ENCODE assay signal across 22 mouse cellular contexts in the genomic region with DNA sequence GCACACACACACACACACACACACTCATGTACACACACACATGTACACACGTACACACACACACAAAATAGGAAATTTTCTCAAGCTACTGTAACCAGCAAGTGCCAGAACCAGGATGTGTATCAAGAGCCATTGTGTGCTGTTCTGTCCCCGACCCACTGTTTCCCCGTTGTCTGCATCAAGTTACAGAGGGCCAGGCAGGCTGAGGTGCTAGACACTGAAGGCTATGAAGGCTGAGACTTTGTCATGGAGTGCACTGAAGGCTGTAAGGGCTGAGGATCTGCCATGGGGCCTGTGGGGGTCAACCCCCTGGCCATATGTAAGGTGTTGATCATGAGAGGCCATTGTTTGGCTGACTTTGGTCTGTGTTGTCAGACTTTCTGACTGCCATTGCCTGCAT. TPM values are rescaled to one million over a fixed set of nuclear protein-coding genes. Genes with fewer than 3 reads are reported as not detected.
A peak's percentile ranks its signal among the peaks of the same experiment; 100 is the strongest.
DNase-seq lines count a peak whose midpoint lies in the region; ATAC-seq and TF ChIP-seq lines count a peak whose summit lies in the region.
"Had no signal": no experiment of that assay in that cellular context is flagged by ENCODE, and none has a peak within 500 bp of the region (broad histone marks: within the 10 kb centered on the region; RNA-seq: fewer than 3 reads in every experiment).

No protein-coding gene starts in this region.

- no peak for ATAC-seq in forebrain, embryonic 11.5 days (replicated peaks; ENCODE audit: low FRiP score)
- no peak for ATAC-seq in hindbrain, embryonic 12.5 days (ENCODE audit: low FRiP score)
- no peak for ATAC-seq in kidney, postnatal 0 days (replicated peaks; ENCODE audit: low FRiP score, low read depth)
- no peak for ATAC-seq in midbrain, embryonic 12.5 days (ENCODE audit: low FRiP score, low read depth)
- no peak for ATAC-seq in midbrain, embryonic 15.5 days (replicated peaks)
- ATAC-seq: CD4-positive, CD25-positive, alpha-beta regulatory T cell, adult 4 months; hindbrain, embryonic 16.5 days had no signal

- no peak overlapping the region for H3K9ac ChIP-seq in forebrain, embryonic 11.5 days (ENCODE audit: low read length)
- H3K9ac ChIP-seq in hindbrain, embryonic 12.5 days: no peak overlapping the region
- H3K9ac ChIP-seq in kidney, postnatal 0 days (ENCODE audit: low read depth, low read length): no peak overlapping the region
- H3K9ac ChIP-seq in midbrain, embryonic 12.5 days (replicated peaks): no peak overlapping the region
- H3K9ac ChIP-seq in midbrain, embryonic 15.5 days: no peak overlapping the region
- H3K9ac ChIP-seq: embryonic facial prominence, embryonic 15.5 days; forebrain, embryonic 15.5 days; heart, embryonic 12.5 days had no signal

- no peak for DNase-seq in forebrain, embryonic 10.5 days (ENCODE audit: extremely low spot score, low spot score)
- DNase-seq in forebrain, embryonic 11.5 days (ENCODE audit: low spot score): no peak
- no peak for DNase-seq in hindbrain, embryonic 10.5 days (ENCODE audit: low spot score)
- no peak for DNase-seq in kidney, postnatal 0 days (ENCODE audit: low spot score)
- DNase-seq in kidney, postnatal 14 days: no peak
- DNase-seq: adrenal gland, adult 8-10 months; adrenal gland, postnatal 36 days; B cell, adult 2 months; cerebellum, adult 2 months; cerebellum, postnatal 10 days; gastrocnemius, postnatal 10 days; heart, adult 18-20 months had no signal

- H3K36me3 ChIP-seq in forebrain, embryonic 10.5 days (replicated peaks): no peaks in the 10 kb centered on the region
- H3K36me3 ChIP-seq in forebrain, embryonic 11.5 days (ENCODE audit: control insufficient read depth, insufficient read depth, low read length): no peaks in the 10 kb centered on the region
- H3K36me3 ChIP-seq in hindbrain, embryonic 10.5 days: no peaks in the 10 kb centered on the region
- H3K36me3 ChIP-seq in hindbrain, embryonic 12.5 days: no peaks in the 10 kb centered on the region
- H3K36me3 ChIP-seq in kidney, postnatal 0 days (ENCODE audit: insufficient read depth, low read length): no peaks in the 10 kb centered on the region
- H3K36me3 ChIP-seq in midbrain, embryonic 12.5 days: no peaks in the 10 kb centered on the region
- H3K36me3 ChIP-seq in midbrain, embryonic 15.5 days (replicated peaks): no peaks in the 10 kb centered on the region
- H3K36me3 ChIP-seq: embryonic facial prominence, embryonic 15.5 days; forebrain, embryonic 15.5 days; heart, embryonic 12.5 days had no signal

- no peaks in the 10 kb centered on the region for H3K9me3 ChIP-seq in forebrain, embryonic 10.5 days
- no peaks in the 10 kb centered on the region for H3K9me3 ChIP-seq in forebrain, embryonic 11.5 days (ENCODE audit: control insufficient read depth, low read length)
- H3K9me3 ChIP-seq in hindbrain, embryonic 10.5 days: no peaks in the 10 kb centered on the region
- H3K9me3 ChIP-seq in hindbrain, embryonic 12.5 days (replicated peaks): no peaks in the 10 kb centered on the region
- H3K9me3 ChIP-seq in kidney, postnatal 0 days (replicated peaks; ENCODE audit: low read length): no peaks in the 10 kb centered on the region
- no peaks in the 10 kb centered on the region for H3K9me3 ChIP-seq in midbrain, embryonic 12.5 days
- no peaks in the 10 kb centered on the region for H3K9me3 ChIP-seq in midbrain, embryonic 15.5 days
- H3K9me3 ChIP-seq: embryonic facial prominence, embryonic 15.5 days; forebrain, embryonic 15.5 days; G1E; heart, embryonic 12.5 days had no signal

- H3K4me2 ChIP-seq in forebrain, embryonic 11.5 days (ENCODE audit: low read depth, low read length, severe bottlenecking): no peak overlapping the region
- H3K4me2 ChIP-seq in hindbrain, embryonic 12.5 days (replicated peaks): no peak overlapping the region
- H3K4me2 ChIP-seq in kidney, postnatal 0 days (ENCODE audit: low read length): no peak overlapping the region
- H3K4me2 ChIP-seq in midbrain, embryonic 12.5 days (replicated peaks): no peak overlapping the region
- no peak overlapping the region for H3K4me2 ChIP-seq in midbrain, embryonic 15.5 days
- H3K4me2 ChIP-seq: heart, embryonic 12.5 days had no signal

- peaks cover 29% of the 10 kb centered on the region for H3K4me1 ChIP-seq in forebrain, embryonic 10.5 days
- H3K4me1 ChIP-seq in forebrain, embryonic 11.5 days (replicated peaks; ENCODE audit: control insufficient read depth, insufficient read depth, low read length): 0 out of 2 replicates have a peak, but pooled peaks cover 3% of the 10 kb centered on the region
- H3K4me1 ChIP-seq in hindbrain, embryonic 10.5 days (replicated peaks): peaks cover 25% of the 10 kb centered on the region
- H3K4me1 ChIP-seq in hindbrain, embryonic 12.5 days: peaks cover 10% of the 10 kb centered on the region; the same call in 1 of the 2 replicates
- H3K4me1 ChIP-seq in kidney, postnatal 0 days (replicated peaks; ENCODE audit: insufficient read depth, low read length): peaks cover 12% of the 10 kb centered on the region
- peaks cover 14% of the 10 kb centered on the region; the same call in 1 of the 2 replicates for H3K4me1 ChIP-seq in midbrain, embryonic 12.5 days
- peaks cover 8% of the 10 kb centered on the region; the same call in 1 of the 2 replicates for H3K4me1 ChIP-seq in midbrain, embryonic 15.5 days

- no peak overlapping the region for H3K4me3 ChIP-seq in forebrain, embryonic 10.5 days
- no peak overlapping the region for H3K4me3 ChIP-seq in forebrain, embryonic 11.5 days (ENCODE audit: low read depth, low read length)
- H3K4me3 ChIP-seq in hindbrain, embryonic 10.5 days: no peak overlapping the region
- H3K4me3 ChIP-seq in hindbrain, embryonic 12.5 days: no peak overlapping the region
- no peak overlapping the region for H3K4me3 ChIP-seq in kidney, postnatal 0 days (replicated peaks; ENCODE audit: low read depth, low read length)
- no peak overlapping the region for H3K4me3 ChIP-seq in midbrain, embryonic 12.5 days
- no peak overlapping the region for H3K4me3 ChIP-seq in midbrain, embryonic 15.5 days
- H3K4me3 ChIP-seq: embryonic facial prominence, embryonic 15.5 days; erythroblast, embryonic 14.5 days; forebrain, embryonic 15.5 days; heart, embryonic 12.5 days had no signal

- peak overlapping the region; percentile 72 for H3K27ac ChIP-seq in forebrain, embryonic 10.5 days
- H3K27ac ChIP-seq in forebrain, embryonic 11.5 days (ENCODE audit: low read depth, low read length): no peak overlapping the region
- H3K27ac ChIP-seq in hindbrain, embryonic 10.5 days: peak overlapping the region; percentile 84
- H3K27ac ChIP-seq in hindbrain, embryonic 12.5 days: no peak overlapping the region
- H3K27ac ChIP-seq in kidney, postnatal 0 days: peak overlapping the region; percentile 48; the same call in 1 of the 2 replicates
- H3K27ac ChIP-seq in midbrain, embryonic 12.5 days (replicated peaks): 0 out of 2 replicates have a peak overlapping the region, but pooled peaks have one; percentile 10
- H3K27ac ChIP-seq in midbrain, embryonic 15.5 days: no peak overlapping the region
- H3K27ac ChIP-seq: embryonic facial prominence, embryonic 15.5 days; forebrain, embryonic 15.5 days had no signal

- H3K27me3 ChIP-seq in forebrain, embryonic 10.5 days (ENCODE audit: poor library complexity, severe bottlenecking): peaks cover 23% of the 10 kb centered on the region
- no peaks in the 10 kb centered on the region for H3K27me3 ChIP-seq in forebrain, embryonic 11.5 days (ENCODE audit: control insufficient read depth, insufficient read depth, low read length)
- 0 out of 2 replicates have a peak, but pooled peaks cover 5% of the 10 kb centered on the region for H3K27me3 ChIP-seq in hindbrain, embryonic 10.5 days (ENCODE audit: insufficient read depth, poor library complexity, severe bottlenecking)
- no peaks in the 10 kb centered on the region for H3K27me3 ChIP-seq in hindbrain, embryonic 12.5 days
- H3K27me3 ChIP-seq in kidney, postnatal 0 days (ENCODE audit: insufficient read depth, low read length): no peaks in the 10 kb centered on the region
- H3K27me3 ChIP-seq in midbrain, embryonic 12.5 days: peaks cover 23% of the 10 kb centered on the region
- H3K27me3 ChIP-seq in midbrain, embryonic 15.5 days (replicated peaks): no peaks in the 10 kb centered on the region
- H3K27me3 ChIP-seq: embryonic facial prominence, embryonic 15.5 days; forebrain, embryonic 15.5 days; heart, embryonic 12.5 days had no signal

- 70% methylated on average over 3 of the region's 3 CpGs for WGBS in forebrain, embryonic 10.5 days
- WGBS in forebrain, embryonic 11.5 days: 66% methylated on average over 3 of the region's 3 CpGs
- 61% methylated on average over 3 of the region's 3 CpGs for WGBS in hindbrain, embryonic 10.5 days
- 68% methylated on average over 3 of the region's 3 CpGs for WGBS in hindbrain, embryonic 12.5 days
- 50% methylated on average over 3 of the region's 3 CpGs for WGBS in kidney, postnatal 0 days
- 55% methylated on average over 3 of the region's 3 CpGs for WGBS in midbrain, embryonic 12.5 days
- 61% methylated on average over 3 of the region's 3 CpGs for WGBS in midbrain, embryonic 15.5 days

- no peak for TF ChIP-seq CTCF in kidney, postnatal 0 days (IDR thresholded peaks at IDR 0.05; ENCODE audit: low read depth)

RNA-seq across cellular contexts. Expression of a gene that starts 15.6 kb away (rescaled TPM):
- polyA plus RNA-seq in forebrain, embryonic 10.5 days (2016; fragmentation: Nextera tagmentation; extraction: Ambion mirVana): 1.2 and 1.3 TPM in 2 replicates
- 1.7 and 1.9 TPM in 2 replicates for polyA plus RNA-seq in forebrain, embryonic 11.5 days (2014; fragmentation: Nextera tagmentation; extraction: Ambion mirVana)
- polyA plus RNA-seq in hindbrain, embryonic 10.5 days (2016; fragmentation: Nextera tagmentation; extraction: Ambion mirVana): 1.7 and 3.1 TPM in 2 replicates
- polyA plus RNA-seq in hindbrain, embryonic 12.5 days (2016; fragmentation: Nextera tagmentation; extraction: Ambion mirVana): 4.0 and 4.7 TPM in 2 replicates
- polyA plus RNA-seq in kidney, postnatal 0 days (2015; fragmentation: Nextera tagmentation; extraction: Ambion mirVana): 5.7 and 6.1 TPM in 2 replicates
- polyA plus RNA-seq in midbrain, embryonic 12.5 days (2016; fragmentation: Nextera tagmentation; extraction: Ambion mirVana): 1.8 TPM in 2 replicates
- polyA plus RNA-seq in midbrain, embryonic 15.5 days (2015; fragmentation: Nextera tagmentation; extraction: Ambion mirVana): 11.2 and 13.2 TPM in 2 replicates
- polyA plus RNA-seq: erythroblast, embryonic 14.5 days had no signal

Comparison
In these comparisons a context has a peak if more than half of its experiments do, and no peak if none do; other contexts are left out.
1. H3K27ac ChIP-seq: peak in forebrain, embryonic 10.5 days (single experiment), hindbrain, embryonic 10.5 days (single experiment), kidney, postnatal 0 days (single experiment) and midbrain, embryonic 12.5 days (single experiment); none in forebrain, embryonic 11.5 days (single experiment), hindbrain, embryonic 12.5 days (single experiment) and midbrain, embryonic 15.5 days (single experiment).